Mouse (Mus musculus) lung, embryonic 15.5 days (tissue): ENCODE measurements around the gene Zhx3. TPM values are rescaled to one million over a fixed set of nuclear protein-coding genes. Genes with fewer than 3 reads are reported as not detected.

Experiments used
- ATAC-seq: fragments of 200-750 bp; cut with Nextera tagmentation; 2 replicates; pipeline ENCODE4 v1.8.0; 2017; ENCODE audit warnings: moderate number of reproducible peaks, borderline replicate concordance; ENCODE audit not compliant: low FRiP score, low TSS enrichment; ENCODE audit errors: extremely low read depth
- H3K27ac ChIP-seq: fragments of 300-500 bp; sonication (generic); 2 replicates; pipeline ENCODE4 v1.5.1; 2015; ENCODE audit warnings: moderate library complexity, mild to moderate bottlenecking, inconsistent platforms
- H3K27me3 ChIP-seq: fragments of 300-500 bp; sonication (generic); 2 replicates; pipeline ENCODE4 v1.6.1; 2015; ENCODE audit warnings: inconsistent platforms
- H3K36me3 ChIP-seq: fragments of 300-500 bp; sonication (generic); 2 replicates; pipeline ENCODE4 v1.6.1; 2015; ENCODE audit warnings: inconsistent platforms
- H3K4me1 ChIP-seq: fragments of 300-500 bp; sonication (generic); 2 replicates; pipeline ENCODE4 v1.6.1; 2015; ENCODE audit warnings: inconsistent platforms
- H3K4me2 ChIP-seq: fragments of 300-500 bp; sonication (generic); 2 replicates; pipeline ENCODE4 v1.6.1; 2015; ENCODE audit warnings: inconsistent platforms, mild to moderate bottlenecking, moderate library complexity
- H3K4me3 ChIP-seq: fragments of 300-500 bp; sonication (generic); 2 replicates; pipeline ENCODE4 v1.5.1; 2015; ENCODE audit warnings: mild to moderate bottlenecking, inconsistent platforms
- H3K9ac ChIP-seq: fragments of 300-500 bp; sonication (generic); 2 replicates; pipeline ENCODE4 v1.6.1; 2015; ENCODE audit warnings: inconsistent platforms
- H3K9me3 ChIP-seq: fragments of 300-500 bp; sonication (generic); 2 replicates; pipeline ENCODE4 v1.6.1; 2016; ENCODE audit warnings: inconsistent platforms
- WGBS: fragments of 180-500 bp; shearing (Covaris S2); methylation state at CpG from one replicate; pipeline ENCODE4 v1.1.7; 2015; 5-methylcytosine and 5-hydroxymethylcytosine counted together
- polyA plus RNA-seq: library from polyadenylated mRNA; unstranded; fragments of >200 nt; fragmentation: Nextera tagmentation; extraction: Ambion mirVana; gene quantifications from 2 replicates; pipeline ENCODE4 v1.2.1, GENCODE M21; 2015

The Zhx3 gene
- polyA plus RNA-seq, 1 experiment from 2014 or later: 12.1 TPM

GRCm38 (mm10) chr2:160744823-160745210, 128.0 kb downstream of the Zhx3 start:
- H3K27me3 ChIP-seq: no peaks in the 10 kb centered on the region
- no peak for ATAC-seq
- peaks cover 26% of the 10 kb centered on the region for H3K36me3 ChIP-seq
- H3K9ac ChIP-seq: no peak overlapping the region
- no peak overlapping the region for H3K4me2 ChIP-seq
- peaks cover 64% of the 10 kb centered on the region for H3K4me1 ChIP-seq
- H3K9me3 ChIP-seq: no peaks in the 10 kb centered on the region
- H3K4me3 ChIP-seq: no peak overlapping the region
- 70% methylated on average over 5 of the region's 5 CpGs for whole genome bisulfite sequencing
- peak overlapping the region; percentile 11; the same call in 1 of the 2 replicates for H3K27ac ChIP-seq

- Histone ChIP-seq H3K9me3 (no peaks in the 10 kb centered on the region), H3K36me3 (peaks cover 20% of the 10 kb centered on the region), H3K9ac (no peak overlapping the region), H3K4me3 (no peak overlapping the region), H3K4me1 (peaks cover 70% of the 10 kb centered on the region), H3K27me3 (no peaks in the 10 kb centered on the region), H3K4me2 (no peak overlapping the region), H3K27ac (peak overlapping the region; percentile 24)
- ATAC-seq: no peak; the same call in 1 of the 2 replicates
- WGBS: 65% methylated on average over 7 of the region's 7 CpGs
Observed at GRCm38 (mm10) chr2:160744040-160744822, 128.6 kb downstream of the Zhx3 start.

- H3K36me3 ChIP-seq: peaks cover 4% of the 10 kb centered on the region; the same call in 1 of the 2 replicates
- H3K9me3 ChIP-seq: no peaks in the 10 kb centered on the region
- no peaks in the 10 kb centered on the region for H3K27me3 ChIP-seq
- H3K4me3 ChIP-seq: no peak overlapping the region
- H3K4me1 ChIP-seq: peaks cover 90% of the 10 kb centered on the region
- ATAC-seq: peak; percentile 48; the same call in 1 of the 2 replicates
- peak overlapping the region; percentile 71 for H3K27ac ChIP-seq
- no peak overlapping the region for H3K9ac ChIP-seq
- 41% methylated on average over 1 of the region's 1 CpGs for WGBS
- no peak overlapping the region for H3K4me2 ChIP-seq
Observed at GRCm38 (mm10) chr2:160742161-160742609, 130.6 kb downstream of the Zhx3 start.

GRCm38 (mm10) chr2:160741580-160741979, 131.2 kb downstream of the Zhx3 start:
- ATAC-seq: peak; percentile 38; the same call in 1 of the 2 replicates
- Histone ChIP-seq H3K4me1 (peaks cover 90% of the 10 kb centered on the region), H3K9ac (no peak overlapping the region), H3K4me3 (no peak overlapping the region), H3K27ac (peak overlapping the region; percentile 71), H3K27me3 (no peaks in the 10 kb centered on the region), H3K9me3 (no peaks in the 10 kb centered on the region), H3K36me3 (peaks cover 4% of the 10 kb centered on the region; the same call in 1 of the 2 replicates), H3K4me2 (no peak overlapping the region)
- WGBS: 59% methylated on average over 3 of the region's 3 CpGs

GRCm38 (mm10) chr2:160740521-160741156, 132.2 kb downstream of the Zhx3 start:
- H3K9me3 ChIP-seq: no peaks in the 10 kb centered on the region
- peak overlapping the region; percentile 71 for H3K27ac ChIP-seq
- no peak overlapping the region for H3K4me3 ChIP-seq
- ATAC-seq: no peak
- H3K4me2 ChIP-seq: no peak overlapping the region
- H3K27me3 ChIP-seq: no peaks in the 10 kb centered on the region
- WGBS: 62% methylated on average over 11 of the region's 11 CpGs
- no peak overlapping the region for H3K9ac ChIP-seq
- peaks cover 93% of the 10 kb centered on the region for H3K4me1 ChIP-seq
- H3K36me3 ChIP-seq: peaks cover 13% of the 10 kb centered on the region

- no peak overlapping the region for H3K4me3 ChIP-seq
- no peak overlapping the region for H3K4me2 ChIP-seq
- H3K4me1 ChIP-seq: peaks cover 95% of the 10 kb centered on the region
- H3K27ac ChIP-seq: peak overlapping the region; percentile 71
- no peaks in the 10 kb centered on the region for H3K27me3 ChIP-seq
- ATAC-seq: no peak
- WGBS: 44% methylated on average over 2 of the region's 2 CpGs
- no peaks in the 10 kb centered on the region for H3K9me3 ChIP-seq
- H3K36me3 ChIP-seq: peaks cover 15% of the 10 kb centered on the region
- H3K9ac ChIP-seq: no peak overlapping the region
Observed at GRCm38 (mm10) chr2:160739647-160740356, 133.0 kb downstream of the Zhx3 start.

- H3K36me3 ChIP-seq: peaks cover 15% of the 10 kb centered on the region
- H3K4me3 ChIP-seq: no peak overlapping the region
- H3K27ac ChIP-seq: peak overlapping the region; percentile 71
- H3K27me3 ChIP-seq: no peaks in the 10 kb centered on the region
- ATAC-seq: peak; percentile 35; the same call in 1 of the 2 replicates
- no peak overlapping the region for H3K9ac ChIP-seq
- no peak overlapping the region; the same call in 1 of the 2 replicates for H3K4me2 ChIP-seq
- H3K4me1 ChIP-seq: peaks cover 96% of the 10 kb centered on the region
- H3K9me3 ChIP-seq: no peaks in the 10 kb centered on the region
- WGBS: 42% methylated on average over 5 of the region's 5 CpGs
Observed at GRCm38 (mm10) chr2:160738354-160738753, 134.4 kb downstream of the Zhx3 start.

GRCm38 (mm10) chr2:160736466-160736865, 136.3 kb downstream of the Zhx3 start:
- no peak overlapping the region for H3K4me3 ChIP-seq
- H3K27ac ChIP-seq: no peak overlapping the region
- H3K27me3 ChIP-seq: no peaks in the 10 kb centered on the region
- H3K4me2 ChIP-seq: no peak overlapping the region
- no peak overlapping the region for H3K9ac ChIP-seq
- no peaks in the 10 kb centered on the region for H3K9me3 ChIP-seq
- ATAC-seq: no peak
- WGBS: 74% methylated on average over 3 of the region's 3 CpGs
- peaks cover 90% of the 10 kb centered on the region for H3K4me1 ChIP-seq
- peaks cover 15% of the 10 kb centered on the region for H3K36me3 ChIP-seq

- Histone ChIP-seq H3K27ac (no peak overlapping the region), H3K4me3 (no peak overlapping the region), H3K9me3 (no peaks in the 10 kb centered on the region), H3K9ac (no peak overlapping the region), H3K4me2 (no peak overlapping the region), H3K36me3 (peaks cover 15% of the 10 kb centered on the region), H3K4me1 (peaks cover 85% of the 10 kb centered on the region), H3K27me3 (no peaks in the 10 kb centered on the region)
- WGBS: 78% methylated on average over 5 of the region's 5 CpGs
- ATAC-seq: no peak
Observed at GRCm38 (mm10) chr2:160735706-160736310, 137.0 kb downstream of the Zhx3 start.

- Histone ChIP-seq H3K9me3 (no peaks in the 10 kb centered on the region), H3K27ac (no peak overlapping the region), H3K9ac (no peak overlapping the region), H3K4me1 (peaks cover 81% of the 10 kb centered on the region), H3K36me3 (peaks cover 15% of the 10 kb centered on the region), H3K4me2 (peak overlapping the region; percentile 97), H3K27me3 (no peaks in the 10 kb centered on the region), H3K4me3 (0 out of 2 replicates have a peak overlapping the region, but pooled peaks have one; percentile 3)
- ATAC-seq: no peak
- WGBS: 77% methylated on average over 3 of the region's 3 CpGs
Observed at GRCm38 (mm10) chr2:160734331-160734730, 138.5 kb downstream of the Zhx3 start.

- WGBS: 16% methylated on average over 7 of the region's 7 CpGs
- Histone ChIP-seq H3K36me3 (peaks cover 11% of the 10 kb centered on the region; the same call in 1 of the 2 replicates), H3K4me3 (peak overlapping the region; percentile 97), H3K9me3 (no peaks in the 10 kb centered on the region), H3K27me3 (no peaks in the 10 kb centered on the region), H3K4me1 (peaks cover 74% of the 10 kb centered on the region), H3K4me2 (peak overlapping the region; percentile 97), H3K9ac (peak overlapping the region; percentile 99), H3K27ac (peak overlapping the region; percentile 15; the same call in 1 of the 2 replicates)
- no peak for ATAC-seq
Observed at GRCm38 (mm10) chr2:160733131-160733531, 139.7 kb downstream of the Zhx3 start.
